Mouse (Mus musculus) liver, adult 2 months (tissue): ENCODE measurements around the gene Klk1b5. TPM values are rescaled to one million over a fixed set of nuclear protein-coding genes. Genes with fewer than 3 reads are reported as not detected.

ENCODE experiments used
- DNase-seq: peaks from one replicate; pipeline ENCODE4 v3.0.0-alpha.2; 2011; ENCODE audit warnings: low read depth, low spot score; ENCODE audit errors: extremely low read depth
- H3K27ac ChIP-seq: fragments of 200-500 bp; replicated peaks from 2 replicates; pipeline ENCODE4 v1.5.1; 2012; ENCODE audit warnings: low read depth, mild to moderate bottlenecking, control low read depth, inconsistent platforms, low read length; ENCODE audit not compliant: insufficient read depth
- H3K27me3 ChIP-seq: fragments of 200-500 bp; 2 replicates; pipeline ENCODE4 v1.6.1; 2012; ENCODE audit warnings: mild to moderate bottlenecking, moderate library complexity, low read length, inconsistent platforms; ENCODE audit not compliant: control insufficient read depth, insufficient read depth
- H3K36me3 ChIP-seq: fragments of 200-500 bp; 2 replicates; pipeline ENCODE4 v1.6.1; 2012; ENCODE audit warnings: low read length, inconsistent platforms; ENCODE audit not compliant: control insufficient read depth, insufficient read depth
- H3K4me1 ChIP-seq: fragments of 200-500 bp; 2 replicates; pipeline ENCODE4 v1.6.1; 2011; ENCODE audit warnings: low read length; ENCODE audit not compliant: control insufficient read depth, insufficient read depth
- H3K4me3 ChIP-seq: fragments of 200-500 bp; 2 replicates; pipeline ENCODE4 v1.5.1; 2011; ENCODE audit warnings: low read depth, mild to moderate bottlenecking, control low read depth, low read length, moderate library complexity; ENCODE audit not compliant: insufficient read depth
- H3K79me2 ChIP-seq: fragments of 200-500 bp; 2 replicates; pipeline ENCODE4 v1.6.1; 2012; ENCODE audit warnings: inconsistent platforms, mild to moderate bottlenecking, low read length, moderate library complexity; ENCODE audit not compliant: control insufficient read depth, insufficient read depth
- H3K9ac ChIP-seq: fragments of 200-500 bp; 2 replicates; pipeline ENCODE4 v1.6.1; 2012; ENCODE audit warnings: low read depth, mild to moderate bottlenecking, control low read depth, inconsistent platforms, low read length
- CTCF ChIP-seq: fragments of 200-500 bp; IDR thresholded peaks from 2 replicates; pipeline ENCODE4 v1.5.1; 2011; ENCODE audit warnings: low read depth, low read length, control low read depth
- POLR2A ChIP-seq: fragments of 200-500 bp; IDR thresholded peaks from 2 replicates; pipeline ENCODE4 v1.6.1; 2011; ENCODE audit warnings: low read length, control low read depth; ENCODE audit not compliant: insufficient read depth; ENCODE audit errors: extremely low read depth
- WGBS: fragments of 180-500 bp; shearing (Covaris S2); methylation state at CpG from one replicate; pipeline ENCODE4 v1.1.7; 2018; 5-methylcytosine and 5-hydroxymethylcytosine counted together
- polyA plus RNA-seq: library from polyadenylated mRNA; depleted of rRNA; stranded (reverse); fragments of >200 nt; gene quantifications from 2 replicates; pipeline ENCODE4 v1.2.3, GENCODE M21; 2012; rRNA removed
- total RNA-seq: library from RNA; depleted of rRNA; stranded (reverse); fragments of >200 nt; gene quantifications from 2 replicates; pipeline ENCODE4 v1.2.3, GENCODE M21; 2014; rRNA removed

Gene Klk1b5
- total and polyA plus RNA-seq, 2 experiments: 0.28 TPM; not detected in 1

DNA sequence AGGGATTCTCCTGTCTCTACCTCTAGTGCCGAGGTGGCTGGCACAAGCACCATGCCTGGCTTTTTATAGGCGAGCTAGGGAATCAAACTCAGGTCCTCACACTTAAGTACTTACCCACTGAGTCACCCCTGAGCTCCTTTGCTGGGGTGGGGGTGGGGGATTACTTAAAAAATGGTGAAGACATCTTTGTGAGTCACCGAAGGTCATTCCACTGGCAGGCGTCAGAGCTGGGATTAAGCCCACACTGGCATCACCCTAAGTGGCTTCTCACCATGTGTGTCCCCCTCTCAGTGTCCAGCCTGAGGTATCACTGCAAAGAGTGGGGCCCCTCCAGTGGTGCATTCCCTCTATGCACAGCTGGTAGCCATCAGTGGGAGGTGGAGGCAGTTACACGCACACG lies 44.7 kb downstream of the Klk1b5 start:
- no peak for TF ChIP-seq POLR2A
- TF ChIP-seq CTCF: no peak
- Histone ChIP-seq H3K4me3 (no peak overlapping the region), H3K4me1 (no peaks in the 10 kb centered on the region), H3K79me2 (no peaks in the 10 kb centered on the region), H3K27me3 (no peaks in the 10 kb centered on the region), H3K9ac (no peak overlapping the region), H3K36me3 (no peaks in the 10 kb centered on the region), H3K27ac (no peak overlapping the region)
- 62% methylated on average over 6 of the region's 6 CpGs for WGBS
- DNase-seq: no peak

DNA sequence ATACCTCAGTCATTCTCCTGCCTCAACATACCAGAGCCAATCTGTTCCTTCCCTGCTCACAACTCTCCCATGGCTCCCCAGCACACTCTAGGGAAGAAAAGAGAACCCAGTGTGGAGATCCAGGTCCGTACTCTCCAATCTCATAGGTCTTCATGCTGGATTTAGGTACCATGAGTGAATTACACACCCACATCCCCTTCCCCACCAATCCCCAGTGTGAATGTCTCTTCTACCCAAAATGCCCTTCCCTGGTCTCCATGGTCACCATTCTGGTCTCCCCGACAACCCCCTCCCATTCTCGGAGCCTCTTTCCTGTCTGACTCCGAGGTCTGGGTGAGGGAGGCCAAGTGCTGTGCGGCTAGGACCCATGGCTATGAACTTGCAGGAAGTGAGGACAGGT lies 45.4 kb downstream of the Klk1b5 start, which contains the start of gene Gm15517:
Gene Gm15517 (plus strand): TSS at position 301 of the 400 bp plus-strand sequence.
- 77% methylated on average over 5 of the region's 5 CpGs for WGBS
- Histone ChIP-seq H3K79me2 (no peaks in the 10 kb centered on the region), H3K27ac (no peak within 1 kb of the TSS), H3K9ac (no peak within 1 kb of the TSS), H3K27me3 (no peaks in the 10 kb centered on the region), H3K4me1 (no peaks in the 10 kb centered on the region), H3K4me3 (no peak within 1 kb of the TSS), H3K36me3 (no peaks in the 10 kb centered on the region)
- TF ChIP-seq CTCF: no peak
- TF ChIP-seq POLR2A: no peak
- DNase-seq: no peak

DNA sequence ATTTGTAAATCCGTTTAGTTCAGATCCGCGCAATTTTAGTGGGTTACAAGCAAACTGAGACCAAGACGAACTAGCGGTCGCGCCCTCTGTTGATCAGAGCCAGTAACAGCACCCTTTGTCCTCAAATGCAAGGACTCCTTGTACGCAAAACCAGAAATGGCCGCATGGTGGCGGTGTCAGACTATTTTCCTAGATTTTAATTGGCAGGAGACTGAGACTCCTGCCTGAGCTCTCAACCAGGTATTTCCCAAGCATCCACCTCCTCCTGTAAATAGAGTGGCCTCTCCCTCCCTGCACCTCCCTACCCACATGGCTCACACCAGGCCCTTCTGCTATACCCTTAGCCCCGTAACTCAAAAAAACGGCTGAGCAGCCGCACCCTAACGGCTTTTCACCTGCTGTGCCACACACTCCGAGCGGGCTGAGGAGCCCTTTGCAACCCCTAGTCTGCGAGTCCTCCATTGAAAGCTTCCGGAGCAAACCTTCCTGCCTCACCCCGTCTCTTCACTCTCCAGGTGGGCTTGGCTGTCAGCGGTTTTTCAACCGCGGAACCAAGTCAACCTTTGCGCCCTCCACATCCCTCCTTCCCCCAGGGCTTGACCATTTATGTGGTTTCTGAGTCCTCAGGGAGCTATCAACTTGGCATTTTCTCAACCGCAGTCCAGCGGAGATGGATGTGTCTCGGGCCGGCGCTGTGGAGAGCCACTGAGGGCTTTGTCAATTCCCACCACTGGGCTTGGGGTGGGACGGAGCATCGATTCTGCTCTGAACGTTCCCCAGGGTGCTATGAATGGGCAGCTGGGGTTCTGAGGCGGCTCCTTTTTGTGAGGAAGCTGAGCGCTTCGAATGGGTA lies 47.3 kb downstream of the Klk1b5 start:
- 8% methylated on average over 34 of the region's 34 CpGs for WGBS
- Histone ChIP-seq H3K4me3 (no peak overlapping the region), H3K4me1 (no peaks in the 10 kb centered on the region), H3K27ac (no peak overlapping the region), H3K36me3 (no peaks in the 10 kb centered on the region), H3K27me3 (no peaks in the 10 kb centered on the region), H3K79me2 (no peaks in the 10 kb centered on the region), H3K9ac (no peak overlapping the region)
- DNase-seq: peak; percentile 77
- TF ChIP-seq POLR2A: no peak
- peak; percentile 91 for TF ChIP-seq CTCF

DNA sequence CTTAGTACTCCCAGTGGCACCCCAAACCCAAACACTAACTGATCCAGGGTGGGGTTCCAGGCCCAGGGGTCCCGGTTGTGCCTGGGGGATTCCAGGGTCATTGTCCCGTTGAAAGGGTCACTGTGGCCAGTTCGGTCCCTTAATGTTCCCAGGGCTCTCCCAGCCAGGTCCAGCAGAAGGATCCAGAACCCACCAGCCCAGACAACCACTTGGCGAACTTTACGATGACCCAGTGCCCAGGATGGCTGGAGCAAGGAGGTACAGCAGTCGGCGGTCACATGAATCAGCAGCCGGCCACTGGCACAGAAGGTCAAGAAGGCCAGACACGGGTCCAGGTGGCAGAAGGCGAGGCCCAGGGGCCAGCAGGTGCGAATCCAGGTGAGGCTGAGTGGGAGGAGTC lies 52.4 kb downstream of the Klk1b5 start:
- H3K79me2 ChIP-seq: no peaks in the 10 kb centered on the region
- no peaks in the 10 kb centered on the region for H3K27me3 ChIP-seq
- no peak overlapping the region for H3K27ac ChIP-seq
- TF ChIP-seq CTCF (no peak), POLR2A (no peak)
- no peak for DNase-seq
- WGBS: 82% methylated on average over 11 of the region's 11 CpGs
- H3K4me1 ChIP-seq: no peaks in the 10 kb centered on the region
- no peaks in the 10 kb centered on the region for H3K36me3 ChIP-seq
- no peak overlapping the region for H3K9ac ChIP-seq
- no peak overlapping the region for H3K4me3 ChIP-seq

DNA sequence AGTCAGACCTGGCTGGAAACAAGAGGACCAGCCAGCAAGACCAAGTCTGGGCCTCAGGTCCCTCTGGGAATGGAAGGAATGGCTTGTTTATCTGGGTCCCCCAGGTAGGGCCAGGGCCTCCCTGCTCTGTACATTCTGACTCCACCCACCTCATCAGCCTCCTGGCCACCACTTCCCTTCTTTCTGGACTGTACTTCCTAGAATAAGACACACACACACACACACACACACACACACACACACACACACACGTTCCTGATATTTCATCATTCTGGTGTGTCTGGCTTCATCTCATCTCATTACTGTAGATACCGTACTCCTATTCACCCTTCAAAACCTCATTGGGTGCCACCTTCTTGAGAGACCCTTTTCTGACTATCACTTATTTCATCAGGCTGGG lies 53.7 kb downstream of the Klk1b5 start:
- no peak for DNase-seq
- TF ChIP-seq POLR2A (no peak), CTCF (no peak)
- H3K79me2 ChIP-seq: no peaks in the 10 kb centered on the region
- no peaks in the 10 kb centered on the region for H3K4me1 ChIP-seq
- no peak overlapping the region for H3K9ac ChIP-seq
- H3K27me3 ChIP-seq: no peaks in the 10 kb centered on the region
- no peak overlapping the region for H3K27ac ChIP-seq
- 88% methylated on average over 2 of the region's 2 CpGs for WGBS
- H3K36me3 ChIP-seq: no peaks in the 10 kb centered on the region
- no peak overlapping the region for H3K4me3 ChIP-seq

Other genes starting within 250 kb of the Klk1b5 start
- gene Klk1b1, start 249.2 kb upstream of the Klk1b5 start, total RNA-seq: not detected in 2 replicates
- gene Klk1b1, start 249.2 kb upstream of the Klk1b5 start, polyA plus RNA-seq: not detected in 2 replicates
- gene Klk1b9, start 239.9 kb upstream of the Klk1b5 start, total RNA-seq: not detected in 2 replicates
- gene Klk1b9, start 239.9 kb upstream of the Klk1b5 start, polyA plus RNA-seq: not detected in 2 replicates
- gene Klk1b11, start 220.1 kb upstream of the Klk1b5 start, total RNA-seq: not detected in 2 replicates
- gene Klk1b11, start 220.1 kb upstream of the Klk1b5 start, polyA plus RNA-seq: not detected in 2 replicates
- not detected in 2 replicates for gene Klk1b26, start 203.8 kb upstream of the Klk1b5 start, total RNA-seq
- not detected in 2 replicates for gene Klk1b26, start 203.8 kb upstream of the Klk1b5 start, polyA plus RNA-seq
- gene Klk1b27, start 163.7 kb upstream of the Klk1b5 start, total RNA-seq: not detected in 2 replicates
- 0.10 TPM in 1 of 2 replicates, not detected in the other for gene Klk1b27, start 163.7 kb upstream of the Klk1b5 start, polyA plus RNA-seq
- gene Klk1b21, start 113.6 kb upstream of the Klk1b5 start, total RNA-seq: not detected in 2 replicates
- not detected in 2 replicates for gene Klk1b21, start 113.6 kb upstream of the Klk1b5 start, polyA plus RNA-seq
- not detected in 2 replicates for gene Klk1b22, start 103.3 kb upstream of the Klk1b5 start, total RNA-seq
- 0.51 TPM in 1 of 2 replicates, not detected in the other for gene Klk1b22, start 103.3 kb upstream of the Klk1b5 start, polyA plus RNA-seq
- not detected in 2 replicates for gene Klk1b16, start 79.2 kb upstream of the Klk1b5 start, total RNA-seq
- not detected in 2 replicates for gene Klk1b16, start 79.2 kb upstream of the Klk1b5 start, polyA plus RNA-seq
- not detected in 2 replicates for gene Klk1b24, start 27.7 kb upstream of the Klk1b5 start, total RNA-seq
- gene Klk1b24, start 27.7 kb upstream of the Klk1b5 start, polyA plus RNA-seq: not detected in 2 replicates
- not detected in 2 replicates for gene Klk1b3, start 17.8 kb upstream of the Klk1b5 start, total RNA-seq
- gene Klk1b3, start 17.8 kb upstream of the Klk1b5 start, polyA plus RNA-seq: not detected in 2 replicates
- 2.0 and 2.6 TPM in 2 replicates for gene Klk1b4, start 8.5 kb upstream of the Klk1b5 start, total RNA-seq
- gene Klk1b4, start 8.5 kb upstream of the Klk1b5 start, polyA plus RNA-seq: 4.5 and 7.4 TPM in 2 replicates
- gene Klk1, start 9.4 kb downstream of the Klk1b5 start, total RNA-seq: 2.2 and 11.1 TPM in 2 replicates
- 0.57 and 1.9 TPM in 2 replicates for gene Klk1, start 9.4 kb downstream of the Klk1b5 start, polyA plus RNA-seq
- gene Gm36864, start 20.2 kb downstream of the Klk1b5 start, total RNA-seq: not detected in 2 replicates
- not detected in 2 replicates for gene Gm36864, start 20.2 kb downstream of the Klk1b5 start, polyA plus RNA-seq
- 0.18 and 0.20 TPM in 2 replicates for gene 1700028J19Rik, start 30.8 kb downstream of the Klk1b5 start, total RNA-seq
- 0.77 and 1.4 TPM in 2 replicates for gene 1700028J19Rik, start 30.8 kb downstream of the Klk1b5 start, polyA plus RNA-seq
- gene 2410002F23Rik, start 30.8 kb downstream of the Klk1b5 start, total RNA-seq: 6.1 and 7.2 TPM in 2 replicates
- gene 2410002F23Rik, start 30.8 kb downstream of the Klk1b5 start, polyA plus RNA-seq: 14.3 and 30.1 TPM in 2 replicates
- gene Acp4, start 41.4 kb downstream of the Klk1b5 start, total RNA-seq: not detected in 2 replicates
- not detected in 2 replicates for gene Acp4, start 41.4 kb downstream of the Klk1b5 start, polyA plus RNA-seq
- not detected in 2 replicates for gene Gm15517, start 45.5 kb downstream of the Klk1b5 start, total RNA-seq
- gene Gm15517, start 45.5 kb downstream of the Klk1b5 start, polyA plus RNA-seq: not detected in 2 replicates
- gene Clec11a, start 91.0 kb downstream of the Klk1b5 start, total RNA-seq: 1.3 and 1.9 TPM in 2 replicates
- 2.0 and 2.4 TPM in 2 replicates for gene Clec11a, start 91.0 kb downstream of the Klk1b5 start, polyA plus RNA-seq
- gene Shank1, start 94.3 kb downstream of the Klk1b5 start, total RNA-seq: under 0.01 TPM in 1 of 2 replicates, not detected in the other
- gene Shank1, start 94.3 kb downstream of the Klk1b5 start, polyA plus RNA-seq: 0.04 and 0.06 TPM in 2 replicates
- gene Syt3, start 168.2 kb downstream of the Klk1b5 start, total RNA-seq: 1.4 and 2.6 TPM in 2 replicates
- 4.9 and 7.1 TPM in 2 replicates for gene Syt3, start 168.2 kb downstream of the Klk1b5 start, polyA plus RNA-seq
- gene 1700008O03Rik, start 169.9 kb downstream of the Klk1b5 start, total RNA-seq: not detected in 2 replicates
- 0.22 and 0.27 TPM in 2 replicates for gene 1700008O03Rik, start 169.9 kb downstream of the Klk1b5 start, polyA plus RNA-seq
- 0.07 TPM in 1 of 2 replicates, not detected in the other for gene Lrrc4b, start 213.1 kb downstream of the Klk1b5 start, total RNA-seq
- not detected in 2 replicates for gene Lrrc4b, start 213.1 kb downstream of the Klk1b5 start, polyA plus RNA-seq
- gene Aspdh, start 249.4 kb downstream of the Klk1b5 start, total RNA-seq: 146 and 158 TPM in 2 replicates
- 537 and 608 TPM in 2 replicates for gene Aspdh, start 249.4 kb downstream of the Klk1b5 start, polyA plus RNA-seq